Mouse (Mus musculus): ENCODE data around the gene Calml4. TPM values are rescaled to one million over a fixed set of nuclear protein-coding genes. Genes with fewer than 3 reads are reported as not detected.
A peak's percentile ranks its signal among the peaks of the same experiment; 100 is the strongest.

Gene Calml4
- polyA plus RNA-seq, 1 experiment: 12.6 TPM

DNA sequence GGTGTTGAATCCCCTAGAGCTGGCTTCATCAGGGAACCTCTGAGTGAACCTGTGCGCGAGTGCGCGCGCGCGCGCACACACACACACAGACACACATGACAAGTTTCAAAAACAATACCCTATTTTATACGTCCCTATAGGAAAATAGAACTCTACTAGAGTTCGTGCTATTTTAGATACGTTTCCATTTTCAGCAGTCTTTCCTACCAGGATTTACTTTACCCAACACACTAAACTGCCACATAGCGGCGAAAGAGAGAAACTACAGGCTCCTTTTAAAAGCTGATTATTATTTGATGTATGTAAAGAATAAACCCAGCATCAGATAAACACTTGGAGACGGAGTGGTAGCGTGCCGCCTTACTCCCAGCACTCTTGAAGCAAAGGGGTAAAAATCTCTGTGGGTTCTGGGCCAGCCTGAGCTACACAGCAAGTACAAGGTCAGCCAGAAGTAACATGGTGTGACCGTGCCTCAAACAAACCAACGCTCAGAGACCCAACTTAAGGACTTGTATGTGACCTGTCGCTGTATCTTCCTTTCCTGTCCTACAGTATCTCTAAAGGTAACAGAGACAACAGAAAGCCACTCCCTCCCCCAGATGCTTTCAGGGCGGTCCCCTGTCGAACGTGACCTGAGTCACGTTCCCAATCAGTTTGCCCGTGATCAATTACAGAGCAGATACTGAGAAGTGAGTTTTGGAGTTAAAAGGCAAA, 29.8 kb upstream of the Calml4 start:
- H3K4me3 ChIP-seq (replicated peaks; ENCODE audit: control insufficient read depth, low read depth, low read length): peak overlapping the region; percentile 11
- no peaks in the 10 kb centered on the region for H3K4me1 ChIP-seq (ENCODE audit: control insufficient read depth, insufficient read depth, low read length)
- 17% methylated on average over 24 of the region's 24 CpGs for WGBS
- TF ChIP-seq CTCF (IDR thresholded peaks at IDR 0.05; ENCODE audit: control insufficient read depth, insufficient read depth, low read length) (no peak), POLR2A (IDR thresholded peaks at IDR 0.05; ENCODE audit: borderline replicate concordance, control insufficient read depth, low read depth, low read length) (no peak)
- no peak overlapping the region for H3K27ac ChIP-seq (ENCODE audit: control insufficient read depth, insufficient read depth, low read depth, low read length, poor library complexity)

DNA sequence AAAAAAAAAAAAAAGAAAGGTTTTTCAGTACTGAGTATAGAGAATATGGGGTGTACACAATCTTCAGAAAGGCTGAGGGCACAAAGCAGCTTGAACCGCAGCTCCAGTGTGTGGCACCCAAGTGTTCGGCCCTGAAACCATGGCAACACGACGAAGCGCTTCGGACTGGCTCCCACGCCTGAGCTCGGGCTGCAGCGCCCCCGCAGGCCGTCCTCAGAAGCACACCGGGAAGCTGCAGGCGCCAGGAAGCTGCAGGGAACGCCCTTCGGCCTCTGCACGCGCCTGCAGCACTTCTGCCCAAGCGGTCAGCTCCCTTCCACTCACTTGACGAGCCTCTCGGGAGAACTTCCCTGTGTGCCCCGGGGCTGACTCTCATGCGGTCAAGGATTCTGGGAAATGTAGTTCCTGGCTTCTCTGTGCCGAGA, 29.2 kb upstream of the Calml4 start:
- TF ChIP-seq CTCF (IDR thresholded peaks at IDR 0.05; ENCODE audit: control insufficient read depth, insufficient read depth, low read length): peak; percentile 96
- TF ChIP-seq POLR2A (IDR thresholded peaks at IDR 0.05; ENCODE audit: borderline replicate concordance, control insufficient read depth, low read depth, low read length): no peak; the same call in 1 of the 2 replicates
- 1% methylated on average over 23 of the region's 23 CpGs for WGBS
- Histone ChIP-seq H3K4me1 (ENCODE audit: control insufficient read depth, insufficient read depth, low read length) (no peaks in the 10 kb centered on the region), H3K4me3 (replicated peaks; ENCODE audit: control insufficient read depth, low read depth, low read length) (peak overlapping the region; percentile 42), H3K27ac (ENCODE audit: control insufficient read depth, insufficient read depth, low read depth, low read length, poor library complexity) (no peak overlapping the region)

DNA sequence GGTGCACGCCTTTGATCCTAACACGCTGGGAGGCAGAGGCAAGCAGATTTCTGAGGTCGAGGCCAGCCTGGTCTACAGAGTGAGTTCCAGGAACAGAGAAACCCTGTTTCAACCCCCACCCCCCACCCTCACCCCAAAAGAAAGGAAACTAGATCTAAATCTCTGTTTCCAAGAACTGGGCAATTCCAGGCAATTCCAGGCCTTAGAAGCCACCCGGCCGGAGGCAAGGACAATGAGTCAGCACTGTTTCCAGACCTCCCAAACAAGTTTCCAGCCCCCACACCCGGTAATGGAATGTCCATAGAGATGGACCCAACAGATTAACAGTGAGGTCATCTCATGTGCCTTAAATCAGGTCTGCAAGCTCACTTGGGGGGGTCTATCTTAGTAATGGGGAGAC, 28.0 kb upstream of the Calml4 start:
- Histone ChIP-seq H3K4me3 (replicated peaks; ENCODE audit: control insufficient read depth, low read depth, low read length) (no peak overlapping the region), H3K4me1 (ENCODE audit: control insufficient read depth, insufficient read depth, low read length) (no peaks in the 10 kb centered on the region), H3K27ac (ENCODE audit: control insufficient read depth, insufficient read depth, low read depth, low read length, poor library complexity) (no peak overlapping the region)
- WGBS: 82% methylated on average over 6 of the region's 6 CpGs
- TF ChIP-seq POLR2A (IDR thresholded peaks at IDR 0.05; ENCODE audit: borderline replicate concordance, control insufficient read depth, low read depth, low read length): no peak
- TF ChIP-seq CTCF (IDR thresholded peaks at IDR 0.05; ENCODE audit: control insufficient read depth, insufficient read depth, low read length): no peak

DNA sequence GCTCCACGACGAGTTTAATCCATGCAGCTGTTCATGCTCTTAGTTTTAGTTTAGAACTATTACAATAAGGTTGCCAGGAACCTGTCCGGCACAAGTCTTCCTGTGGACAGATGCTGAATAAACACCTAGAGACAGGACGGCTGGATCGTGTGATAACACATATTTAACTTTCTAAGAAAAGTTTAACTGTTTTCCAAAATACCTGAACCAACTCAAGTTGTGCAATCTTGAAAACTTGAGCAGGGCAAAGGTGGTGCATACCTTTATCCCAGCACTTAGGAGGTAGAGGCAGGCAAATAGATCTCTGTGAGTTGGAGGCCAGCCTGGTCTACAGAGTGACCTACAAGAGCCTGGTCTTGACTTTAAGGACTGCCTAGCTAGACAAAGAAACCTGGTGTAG, 23.0 kb upstream of the Calml4 start:
- H3K27ac ChIP-seq (ENCODE audit: control insufficient read depth, insufficient read depth, low read depth, low read length, poor library complexity): no peak overlapping the region
- TF ChIP-seq POLR2A (IDR thresholded peaks at IDR 0.05; ENCODE audit: borderline replicate concordance, control insufficient read depth, low read depth, low read length) (no peak), CTCF (IDR thresholded peaks at IDR 0.05; ENCODE audit: control insufficient read depth, insufficient read depth, low read length) (no peak)
- WGBS: 83% methylated on average over 5 of the region's 5 CpGs

DNA sequence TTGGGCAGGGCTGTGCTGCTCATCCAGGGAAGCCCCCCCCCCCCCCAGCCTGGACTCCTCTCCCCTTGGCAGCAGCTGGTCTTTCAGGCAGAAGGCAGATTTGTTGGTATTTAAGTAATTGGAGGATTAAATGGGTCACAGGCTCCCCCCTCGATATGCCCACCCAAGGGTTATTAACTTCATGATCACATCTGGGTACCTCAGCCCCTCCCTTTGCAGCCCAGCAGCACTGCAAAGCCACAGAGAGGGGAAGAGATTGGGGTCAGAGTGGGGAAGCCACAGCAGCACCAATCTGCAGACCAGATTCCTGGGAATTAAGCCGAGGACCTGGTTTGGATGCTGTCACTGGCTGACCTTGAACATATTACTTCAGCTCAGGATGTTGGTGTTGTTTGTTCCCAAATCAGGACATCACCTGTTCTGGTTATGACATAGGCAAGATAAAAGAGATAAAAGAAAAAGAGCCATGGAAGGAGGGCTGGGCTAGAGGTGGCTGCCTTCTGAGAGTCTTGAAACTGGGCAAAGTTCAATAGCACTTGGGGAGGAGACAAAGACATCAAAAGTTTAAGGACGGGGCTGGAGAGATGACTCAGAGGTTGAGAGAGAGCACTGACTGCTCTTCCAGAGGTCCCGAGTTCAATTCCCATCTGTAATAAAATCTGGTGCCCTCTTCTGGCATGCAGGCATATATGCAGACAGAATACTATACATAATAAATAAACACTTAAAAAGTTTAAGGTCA, 22.0 kb upstream of the Calml4 start:
- TF ChIP-seq CTCF (IDR thresholded peaks at IDR 0.05; ENCODE audit: control insufficient read depth, insufficient read depth, low read length) (no peak), POLR2A (IDR thresholded peaks at IDR 0.05; ENCODE audit: borderline replicate concordance, control insufficient read depth, low read depth, low read length) (no peak)
- Histone ChIP-seq H3K4me1 (ENCODE audit: control insufficient read depth, insufficient read depth, low read length) (no peaks in the 10 kb centered on the region; the same call in 1 of the 2 replicates), H3K27ac (ENCODE audit: control insufficient read depth, insufficient read depth, low read depth, low read length, poor library complexity) (no peak overlapping the region), H3K4me3 (replicated peaks; ENCODE audit: control insufficient read depth, low read depth, low read length) (no peak overlapping the region)
- 70% methylated on average over 4 of the region's 4 CpGs for WGBS

More for the DNA sequence above, 23.0 kb upstream of the Calml4 start:
- no peak overlapping the region for H3K4me3 ChIP-seq (replicated peaks; ENCODE audit: control insufficient read depth, low read depth, low read length)
- no peaks in the 10 kb centered on the region; the same call in 1 of the 2 replicates for H3K4me1 ChIP-seq (ENCODE audit: control insufficient read depth, insufficient read depth, low read length)

DNA sequence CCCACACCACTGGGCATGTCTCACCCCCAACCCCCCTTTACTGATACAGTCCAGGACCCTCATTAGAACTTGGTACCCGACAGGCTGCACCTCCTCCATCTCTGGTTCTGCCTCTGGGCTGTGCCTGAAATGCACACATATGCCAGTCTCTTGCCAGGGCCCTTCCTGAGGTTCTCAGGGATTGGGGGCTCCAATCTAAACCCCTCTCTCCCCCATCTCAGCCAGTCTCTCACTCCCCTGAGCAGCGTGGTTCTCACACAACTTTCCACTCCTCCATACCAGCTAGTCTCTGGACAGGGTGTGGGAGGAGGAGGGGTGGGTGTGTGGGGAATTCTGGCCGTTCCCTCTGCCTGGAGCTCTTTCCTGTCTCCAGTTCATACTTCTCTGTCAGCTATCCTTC, 20.3 kb upstream of the Calml4 start:
- no peak for TF ChIP-seq POLR2A (IDR thresholded peaks at IDR 0.05; ENCODE audit: borderline replicate concordance, control insufficient read depth, low read depth, low read length)
- TF ChIP-seq CTCF (IDR thresholded peaks at IDR 0.05; ENCODE audit: control insufficient read depth, insufficient read depth, low read length): no peak
- WGBS: 54% methylated on average over 3 of the region's 3 CpGs
- H3K27ac ChIP-seq (ENCODE audit: control insufficient read depth, insufficient read depth, low read depth, low read length, poor library complexity): no peak overlapping the region
- no peaks in the 10 kb centered on the region; the same call in 1 of the 2 replicates for H3K4me1 ChIP-seq (ENCODE audit: control insufficient read depth, insufficient read depth, low read length)
- H3K4me3 ChIP-seq (replicated peaks; ENCODE audit: control insufficient read depth, low read depth, low read length): no peak overlapping the region

DNA sequence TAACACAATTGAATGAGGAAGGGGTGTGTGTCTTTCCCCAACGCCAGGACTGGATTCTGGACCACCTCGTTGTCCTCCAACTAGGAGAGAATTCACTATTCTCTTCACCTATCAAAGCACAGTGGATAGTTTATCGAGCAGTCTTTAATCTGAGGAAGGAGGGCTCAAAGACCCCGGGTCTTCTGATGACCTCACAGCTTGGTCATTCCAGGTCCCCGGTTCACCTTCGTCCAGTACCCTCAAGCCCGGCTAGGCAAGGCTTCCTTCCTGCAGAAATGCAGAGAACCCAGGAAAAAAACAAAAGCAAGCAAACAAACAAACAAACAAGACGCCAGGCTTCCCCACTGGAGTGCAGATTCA, 19.8 kb upstream of the Calml4 start:
- WGBS: 1% methylated on average over 8 of the region's 8 CpGs
- no peaks in the 10 kb centered on the region; the same call in 1 of the 2 replicates for H3K4me1 ChIP-seq (ENCODE audit: control insufficient read depth, insufficient read depth, low read length)

DNA sequence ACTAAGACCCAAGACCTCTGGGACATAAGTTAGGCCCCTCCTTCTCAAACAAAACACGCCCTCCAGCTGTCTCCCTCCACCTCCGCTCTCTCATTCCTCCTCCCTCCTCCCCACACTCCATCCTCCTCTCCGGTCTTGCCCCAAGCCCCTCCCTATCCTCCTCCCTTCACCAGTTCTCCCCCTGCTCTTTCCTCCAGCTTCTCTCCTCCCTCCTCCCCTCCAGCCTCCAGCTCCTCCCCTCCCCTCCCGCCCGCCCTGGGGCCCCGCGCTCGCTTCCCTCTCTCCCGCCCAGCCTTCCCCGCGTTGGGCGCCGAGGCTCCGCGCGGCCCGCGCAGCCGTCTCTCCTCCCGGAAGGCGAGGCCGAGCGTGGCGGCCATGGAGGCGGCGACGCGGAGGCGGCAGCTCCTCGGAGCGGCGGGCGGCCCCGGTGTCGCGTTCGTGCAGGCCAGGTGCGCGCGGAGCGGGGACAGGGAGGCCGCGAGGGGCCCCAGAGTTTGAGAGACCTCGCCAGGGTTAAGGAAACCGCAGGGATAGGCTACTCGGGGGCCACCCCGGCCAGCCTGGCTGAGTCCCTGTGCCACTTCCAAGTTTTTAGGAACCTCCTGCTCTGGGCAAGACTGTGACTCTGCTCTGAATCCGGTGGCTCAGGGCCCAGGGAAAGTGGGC, 19.2 kb upstream of the Calml4 start, which contains the start of gene Cln6:
TSS of gene Cln6 (plus strand) at position 280 of the 666 bp plus-strand sequence.
- 1% methylated on average over 48 of the region's 48 CpGs for WGBS
- H3K4me1 ChIP-seq (ENCODE audit: control insufficient read depth, insufficient read depth, low read length): no peaks in the 10 kb centered on the region; the same call in 1 of the 2 replicates
- H3K4me3 ChIP-seq (replicated peaks; ENCODE audit: control insufficient read depth, low read depth, low read length): peak within 1 kb of the TSS; percentile 69
- no peak for TF ChIP-seq CTCF (IDR thresholded peaks at IDR 0.05; ENCODE audit: control insufficient read depth, insufficient read depth, low read length)
- peak; percentile 52; the same call in 1 of the 2 replicates for TF ChIP-seq POLR2A (IDR thresholded peaks at IDR 0.05; ENCODE audit: borderline replicate concordance, control insufficient read depth, low read depth, low read length)
- peak within 1 kb of the TSS; percentile 46; the same call in 1 of the 2 replicates for H3K27ac ChIP-seq (ENCODE audit: control insufficient read depth, insufficient read depth, low read depth, low read length, poor library complexity)

More for the DNA sequence above, 19.8 kb upstream of the Calml4 start:
- no peak for TF ChIP-seq POLR2A (IDR thresholded peaks at IDR 0.05; ENCODE audit: borderline replicate concordance, control insufficient read depth, low read depth, low read length)
- no peak for TF ChIP-seq CTCF (IDR thresholded peaks at IDR 0.05; ENCODE audit: control insufficient read depth, insufficient read depth, low read length)
- H3K27ac ChIP-seq (ENCODE audit: control insufficient read depth, insufficient read depth, low read depth, low read length, poor library complexity): no peak overlapping the region
- H3K4me3 ChIP-seq (replicated peaks; ENCODE audit: control insufficient read depth, low read depth, low read length): peak overlapping the region; percentile 69

All from bone marrow, adult 2 months (tissue).